Mouse (Mus musculus) ES-Bruce4 (cell line): ENCODE results near the gene Slc10a1. TPM values are rescaled to one million over a fixed set of nuclear protein-coding genes. Genes with fewer than 3 reads are reported as not detected.

ENCODE experiments used
- H3K27ac ChIP-seq: 2 replicates; pipeline ENCODE4 v1.5.1; 2012; ENCODE audit warnings: low read length, inconsistent platforms; ENCODE audit not compliant: insufficient read depth
- H3K27me3 ChIP-seq: 2 replicates; pipeline ENCODE4 v1.6.1; 2012; ENCODE audit warnings: mild to moderate bottlenecking, low read length, inconsistent platforms; ENCODE audit not compliant: control insufficient read depth, poor library complexity, insufficient read depth, severe bottlenecking
- H3K36me3 ChIP-seq: 2 replicates; pipeline ENCODE4 v1.6.1; 2012; ENCODE audit warnings: inconsistent platforms, mild to moderate bottlenecking, low read length, moderate library complexity; ENCODE audit not compliant: control insufficient read depth, poor library complexity, insufficient read depth, severe bottlenecking
- H3K4me1 ChIP-seq: one replicate; pipeline ENCODE4 v1.8.1; 2011; ENCODE audit warnings: low read length; ENCODE audit not compliant: control insufficient read depth, insufficient read depth
- H3K4me3 ChIP-seq: 2 replicates; pipeline ENCODE4 v1.5.1; 2011; ENCODE audit warnings: low read depth, mild to moderate bottlenecking, low read length
- H3K9ac ChIP-seq: 2 replicates; pipeline ENCODE4 v1.6.1; 2012; ENCODE audit warnings: low read depth, mild to moderate bottlenecking, inconsistent platforms; ENCODE audit not compliant: poor library complexity, severe bottlenecking
- H3K9me3 ChIP-seq: replicated peaks from 2 replicates; pipeline ENCODE4 v1.6.1; 2012; ENCODE audit warnings: mild to moderate bottlenecking, low read length, inconsistent platforms; ENCODE audit not compliant: control insufficient read depth, poor library complexity, insufficient read depth, severe bottlenecking
- CTCF ChIP-seq: IDR thresholded peaks from one replicate; pipeline ENCODE4 v1.8.1; 2011; ENCODE audit warnings: low read depth, low read length
- EP300 ChIP-seq: IDR thresholded peaks from 2 replicates; pipeline ENCODE4 v1.6.1; 2011; ENCODE audit warnings: low read depth, low read length; ENCODE audit not compliant: insufficient read depth
- POLR2A ChIP-seq: IDR thresholded peaks from one replicate; pipeline ENCODE4 v1.8.1; 2011; ENCODE audit warnings: low read length; ENCODE audit not compliant: insufficient read depth
- polyA plus RNA-seq: library from polyadenylated mRNA; stranded (reverse); fragments of >200 nt; gene quantifications from 2 replicates; pipeline ENCODE4 v1.2.4, GENCODE M21; 2011; ENCODE audit warnings: low read depth; ENCODE audit not compliant: missing spikeins, insufficient read depth, insufficient read length

Slc10a1 gene
- polyA plus RNA-seq, 1 experiment: not detected

- Histone ChIP-seq H3K4me1 (no peaks in the 10 kb centered on the region), H3K36me3 (no peaks in the 10 kb centered on the region), H3K27ac (no peak overlapping the region), H3K9me3 (no peaks in the 10 kb centered on the region; the same call in 1 of the 2 replicates), H3K4me3 (no peak overlapping the region), H3K9ac (no peak overlapping the region), H3K27me3 (no peaks in the 10 kb centered on the region; the same call in 1 of the 2 replicates)
- TF ChIP-seq EP300 (no peak), POLR2A (no peak), CTCF (no peak)
These were observed 7.6 kb upstream of the Slc10a1 start for GRCm38 (mm10) chr12:80975939-80976671.

- H3K36me3 ChIP-seq: no peaks in the 10 kb centered on the region
- H3K27ac ChIP-seq: no peak overlapping the region
- TF ChIP-seq CTCF (no peak), POLR2A (no peak), EP300 (no peak)
- no peaks in the 10 kb centered on the region; the same call in 1 of the 2 replicates for H3K27me3 ChIP-seq
- no peaks in the 10 kb centered on the region for H3K4me1 ChIP-seq
- H3K9me3 ChIP-seq: no peaks in the 10 kb centered on the region; the same call in 1 of the 2 replicates
- no peak overlapping the region for H3K4me3 ChIP-seq
- H3K9ac ChIP-seq: no peak overlapping the region
These were observed 3.3 kb upstream of the Slc10a1 start for GRCm38 (mm10) chr12:80971756-80972155.

DNA sequence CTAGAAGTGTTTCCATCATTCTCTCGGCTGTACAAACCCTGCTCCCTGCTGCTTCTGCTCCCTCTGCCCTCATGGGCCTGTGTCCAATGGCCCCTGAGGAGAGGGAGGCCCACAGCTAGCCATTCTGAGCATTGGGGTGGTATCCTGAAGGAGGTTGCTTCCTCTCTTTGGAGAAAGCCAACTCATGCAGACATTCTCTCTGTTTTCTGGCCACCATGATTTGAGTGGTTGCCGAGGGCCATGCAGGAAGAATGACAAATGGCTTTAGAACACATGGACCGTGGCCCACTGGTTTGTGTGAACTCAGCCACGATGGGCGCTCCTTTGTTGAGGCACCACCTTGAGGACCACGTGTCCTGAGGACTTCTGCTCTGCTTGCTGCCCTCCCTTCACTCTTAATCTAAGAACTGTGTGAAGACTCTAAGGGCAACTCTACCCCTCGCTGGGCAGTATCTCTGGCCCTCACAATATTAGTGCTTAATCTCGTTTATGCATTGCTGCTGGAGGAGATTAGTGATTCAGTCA is 1.7 kb upstream of the Slc10a1 start:
- H3K27me3 ChIP-seq: no peaks in the 10 kb centered on the region; the same call in 1 of the 2 replicates
- no peaks in the 10 kb centered on the region for H3K36me3 ChIP-seq
- no peak overlapping the region for H3K9ac ChIP-seq
- no peak overlapping the region for H3K27ac ChIP-seq
- TF ChIP-seq POLR2A (no peak), CTCF (no peak), EP300 (no peak)
- no peak overlapping the region for H3K4me3 ChIP-seq
- no peaks in the 10 kb centered on the region for H3K4me1 ChIP-seq
- H3K9me3 ChIP-seq: no peaks in the 10 kb centered on the region

- TF ChIP-seq CTCF (no peak), EP300 (no peak), POLR2A (no peak)
- Histone ChIP-seq H3K36me3 (no peaks in the 10 kb centered on the region), H3K27me3 (no peaks in the 10 kb centered on the region; the same call in 1 of the 2 replicates), H3K4me1 (no peaks in the 10 kb centered on the region), H3K27ac (no peak overlapping the region), H3K9me3 (no peaks in the 10 kb centered on the region), H3K4me3 (no peak overlapping the region), H3K9ac (no peak overlapping the region)
These were observed 587 bp downstream of the Slc10a1 start for GRCm38 (mm10) chr12:80967918-80968317.

GRCm38 (mm10) chr12:80966059-80966838 is 2.3 kb downstream of the Slc10a1 start:
- Histone ChIP-seq H3K9ac (no peak overlapping the region), H3K9me3 (no peaks in the 10 kb centered on the region), H3K4me3 (no peak overlapping the region), H3K27me3 (no peaks in the 10 kb centered on the region), H3K36me3 (no peaks in the 10 kb centered on the region), H3K4me1 (no peaks in the 10 kb centered on the region), H3K27ac (no peak overlapping the region)
- TF ChIP-seq EP300: no peak
- TF ChIP-seq POLR2A: no peak
- no peak for TF ChIP-seq CTCF
